Mouse (Mus musculus): ENCODE results near the gene Gm10642. TPM values are rescaled to one million over a fixed set of nuclear protein-coding genes. Genes with fewer than 3 reads are reported as not detected.

Gene Gm10642
- total and polyA plus RNA-seq, 3 experiments = 0.13 to 2.1 TPM; not detected in 1

DNA sequence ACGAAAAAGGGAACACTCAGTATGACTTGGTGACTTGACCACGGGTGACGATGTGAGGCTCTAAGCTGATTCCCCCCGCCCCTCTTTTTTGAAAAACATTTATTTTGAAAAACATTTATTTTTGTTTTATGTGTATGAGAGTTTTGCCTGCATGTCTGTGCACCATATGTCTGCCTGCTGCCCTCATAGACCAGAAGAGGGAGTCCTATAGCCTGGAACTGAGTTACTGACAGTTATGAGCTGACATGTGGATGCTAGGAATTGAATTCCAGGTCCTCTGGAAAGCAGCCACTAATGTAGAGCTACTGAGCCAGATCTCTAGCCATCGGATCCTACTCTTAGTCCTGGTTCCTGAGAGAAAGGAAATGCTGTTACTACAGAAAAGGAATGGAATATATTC lies 19.9 kb downstream of the Gm10642 start:
- TF ChIP-seq RAD21 (IDR thresholded peaks at IDR 0.05; ENCODE audit: low read depth, low read length) = peak; percentile 44
- no peak for TF ChIP-seq ZMIZ1 (IDR thresholded peaks at IDR 0.05; ENCODE audit: low read depth, low read length)
- TF ChIP-seq SMC3 (IDR thresholded peaks at IDR 0.05; ENCODE audit: low read depth, low read length) = peak; percentile 39
- TF ChIP-seq CTCF (conservative IDR thresholded peaks at IDR 0.05 in 1 of 2, IDR thresholded peaks at IDR 0.05 in 1 of 2; ENCODE audit: low read depth in 2 of 2, low read length in 2 of 2) = peak in 1 of 2 experiments; percentile 49; a peak in 2 of 4 replicates
- no peak for TF ChIP-seq GABPA (IDR thresholded peaks at IDR 0.05; ENCODE audit: insufficient replicate concordance, low read depth, low read length)
- no peak overlapping the region for H3K27ac ChIP-seq (ENCODE audit: insufficient read depth, low read depth)
- DNase-seq (ENCODE audit: extremely low read depth) = no peak
- in situ Hi-C loops (cut with MboI; ENCODE audit: low pct_ligation_motif_present, low pct_unique_long_range_greater_than_20kb, low sequenced_read_pairs) = loop anchor here (5.0 to 10.0 kb wide), 3 partner anchors 81 to 399 kb away; no protein-coding TSS in a partner anchor
- dilution Hi-C loops (cut with MboI; ENCODE audit: extremely low pct_ligation_motif_present, extremely low pct_unique_long_range_greater_than_20kb, low sequenced_read_pairs) = no loop called here
- H3K9me3 ChIP-seq (replicated peaks; ENCODE audit: low read length) = no peaks in the 10 kb centered on the region
- no peak overlapping the region for H3K4me2 ChIP-seq (ENCODE audit: insufficient read depth, low read depth, poor library complexity, severe bottlenecking)
- no peak overlapping the region for H3K9ac ChIP-seq (ENCODE audit: insufficient read depth, low read depth)
- H3K27me3 ChIP-seq (replicated peaks) = no peaks in the 10 kb centered on the region
- H3K4me1 ChIP-seq (ENCODE audit: control insufficient read depth in 1 of 2, insufficient read depth in 2 of 2) = peaks cover 5 to 19% of the 10 kb centered on the region in 2 experiments
- no peaks in the 10 kb centered on the region for H3K36me3 ChIP-seq (replicated peaks in 1 of 2; ENCODE audit: control insufficient read depth in 1 of 2, insufficient read depth in 1 of 2, low read length in 1 of 2)
- no peak overlapping the region for H3K4me3 ChIP-seq (replicated peaks in 1 of 3; ENCODE audit: low read depth in 2 of 3, low read length in 2 of 3, poor library complexity in 1 of 3)
- H3K79me2 ChIP-seq (replicated peaks; ENCODE audit: control insufficient read depth, extremely low read depth, insufficient read depth, poor library complexity, severe bottlenecking) = peaks cover 13% of the 10 kb centered on the region

DNA sequence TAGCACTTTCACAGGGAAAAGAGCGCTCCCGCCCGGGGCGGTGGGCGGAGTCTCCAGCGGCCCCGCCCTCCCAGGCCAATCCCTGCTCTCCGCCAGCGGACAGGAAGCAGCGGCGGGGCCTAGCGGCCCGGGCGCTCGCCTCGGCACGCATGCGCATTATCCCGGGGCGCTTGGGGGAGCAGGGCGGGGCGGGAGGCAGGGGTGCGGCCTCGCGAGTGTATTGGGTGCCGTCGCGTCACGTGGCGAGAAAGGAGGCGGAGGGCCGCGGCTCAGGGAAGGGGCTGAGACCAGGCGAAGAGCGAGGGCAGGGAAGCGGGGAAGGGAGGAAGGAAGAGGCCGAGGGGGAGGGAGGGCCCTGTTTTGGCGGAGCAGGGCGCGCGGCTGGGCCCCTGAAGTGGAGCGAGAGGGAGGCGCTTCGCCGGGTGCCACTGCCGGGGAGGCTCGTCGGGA lies 22.7 kb downstream of the Gm10642 start, which contains the start of gene Adam10:
Gene Adam10 (plus strand): TSS at position 316 of the 450 bp plus-strand sequence.
- Histone ChIP-seq H3K27me3 (replicated peaks) (no peaks in the 10 kb centered on the region), H3K4me3 (replicated peaks in 1 of 3; ENCODE audit: low read depth in 2 of 3, low read length in 2 of 3, poor library complexity in 1 of 3) (peak within 1 kb of the TSS; percentile 57 to 95 (median 92)), H3K9me3 (replicated peaks; ENCODE audit: low read length) (no peaks in the 10 kb centered on the region), H3K9ac (ENCODE audit: insufficient read depth, low read depth) (peak within 1 kb of the TSS; percentile 89), H3K4me1 (ENCODE audit: control insufficient read depth in 1 of 2, insufficient read depth in 2 of 2) (peaks cover 3 to 15% of the 10 kb centered on the region in 2 experiments; a peak in 3 of 4 replicates), H3K4me2 (ENCODE audit: insufficient read depth, low read depth, poor library complexity, severe bottlenecking) (peak within 1 kb of the TSS; percentile 65), H3K36me3 (replicated peaks in 1 of 2; ENCODE audit: control insufficient read depth in 1 of 2, insufficient read depth in 1 of 2, low read length in 1 of 2) (no peaks in the 10 kb centered on the region), H3K27ac (ENCODE audit: insufficient read depth, low read depth) (peak within 1 kb of the TSS; percentile 77), H3K79me2 (replicated peaks; ENCODE audit: control insufficient read depth, extremely low read depth, insufficient read depth, poor library complexity, severe bottlenecking) (peaks cover 33% of the 10 kb centered on the region)
- in situ Hi-C loops (cut with MboI; ENCODE audit: low pct_ligation_motif_present, low pct_unique_long_range_greater_than_20kb, low sequenced_read_pairs) = loop anchor here (5.0 to 10.0 kb wide), 3 partner anchors 79 to 396 kb away; no protein-coding TSS in a partner anchor
- dilution Hi-C loops (cut with MboI; ENCODE audit: extremely low pct_ligation_motif_present, extremely low pct_unique_long_range_greater_than_20kb, low sequenced_read_pairs) = no loop called here
- DNase-seq (ENCODE audit: extremely low read depth) = peak; percentile 95
- TF ChIP-seq ZKSCAN1 (IDR thresholded peaks at IDR 0.05; ENCODE audit: borderline replicate concordance, low read depth, low read length) (no peak), POLR2A (IDR thresholded peaks at IDR 0.05; ENCODE audit: low read depth, low read length) (peak; percentile 88), RAD21 (IDR thresholded peaks at IDR 0.05; ENCODE audit: low read depth, low read length) (no peak), NRF1 (IDR thresholded peaks at IDR 0.05; ENCODE audit: low read depth, low read length) (peak; percentile 93), MAFK (IDR thresholded peaks at IDR 0.05; ENCODE audit: insufficient replicate concordance, low read length) (no peak), POLR2AphosphoS2 (IDR thresholded peaks at IDR 0.05; ENCODE audit: low read depth, low read length) (0 out of 2 replicates have a peak, but pooled peaks have one; percentile 46), UBTF (IDR thresholded peaks at IDR 0.05; ENCODE audit: low read depth, low read length) (peak; percentile 89), RCOR1 (conservative IDR thresholded peaks at IDR 0.05; ENCODE audit: low read depth, low read length) (peak; percentile 68; the same call in 1 of the 2 replicates), SIN3A (IDR thresholded peaks at IDR 0.05; ENCODE audit: low read length) (peak; percentile 73; the same call in 1 of the 2 replicates), MEF2A (IDR thresholded peaks at IDR 0.05; ENCODE audit: borderline replicate concordance, low read depth, low read length) (0 out of 2 replicates have a peak, but pooled peaks have one; percentile 60), USF2 (conservative IDR thresholded peaks at IDR 0.05; ENCODE audit: low read depth, low read length) (peak; percentile 83), CTCF (conservative IDR thresholded peaks at IDR 0.05 in 1 of 2, IDR thresholded peaks at IDR 0.05 in 1 of 2; ENCODE audit: low read depth in 2 of 2, low read length in 2 of 2) (no peak), CHD2 (IDR thresholded peaks at IDR 0.05; ENCODE audit: low read length) (no peak), ZC3H11A (IDR thresholded peaks at IDR 0.05; ENCODE audit: low read depth, low read length) (no peak), PAX5 (IDR thresholded peaks at IDR 0.05; ENCODE audit: low read length) (no peak), CHD1 (IDR thresholded peaks at IDR 0.05; ENCODE audit: low read depth, low read length) (no peak), ZNF384 (IDR thresholded peaks at IDR 0.05; ENCODE audit: low read depth, low read length) (no peak), HCFC1 (IDR thresholded peaks at IDR 0.05; ENCODE audit: low read depth, low read length) (peak; percentile 61), E2F4 (IDR thresholded peaks at IDR 0.05; ENCODE audit: insufficient replicate concordance, low read depth, low read length) (peak; percentile 40; the same call in 1 of the 2 replicates), SMC3 (IDR thresholded peaks at IDR 0.05; ENCODE audit: low read depth, low read length) (no peak), IRF4 (IDR thresholded peaks at IDR 0.05; ENCODE audit: low read depth, low read length) (0 out of 2 replicates have a peak, but pooled peaks have one; percentile 53), JUN (IDR thresholded peaks at IDR 0.05; ENCODE audit: insufficient read depth, low read depth, low read length) (no peak), ETS1 (conservative IDR thresholded peaks at IDR 0.05; ENCODE audit: low read depth, low read length) (no peak), USF1 (IDR thresholded peaks at IDR 0.05; ENCODE audit: low read depth, low read length) (peak; percentile 97), MAX (IDR thresholded peaks at IDR 0.05; ENCODE audit: low read length) (peak; percentile 90), JUND (conservative IDR thresholded peaks at IDR 0.05; ENCODE audit: low read depth, low read length) (no peak), ELF1 (IDR thresholded peaks at IDR 0.05; ENCODE audit: low read depth, low read length) (peak; percentile 86), ZMIZ1 (IDR thresholded peaks at IDR 0.05; ENCODE audit: low read depth, low read length) (peak; percentile 85), NELFE (IDR thresholded peaks at IDR 0.05; ENCODE audit: low read depth, low read length) (peak; percentile 83), MXI1 (IDR thresholded peaks at IDR 0.05; ENCODE audit: low read depth, low read length) (no peak; the same call in 1 of the 2 replicates)
